Mouse (Mus musculus) thymus, postnatal 0 days (tissue): ENCODE data around the gene Psmb8. TPM values are rescaled to one million over a fixed set of nuclear protein-coding genes. Genes with fewer than 3 reads are reported as not detected.

Source experiments
- DNase-seq: peaks from one replicate; pipeline ENCODE4 v3.0.0-alpha.2; 2015; ENCODE audit warnings: low spot score
- polyA plus RNA-seq: library from polyadenylated mRNA; unstranded; fragments of >200 nt; fragmentation: Nextera tagmentation; extraction: Ambion mirVana; gene quantifications from 2 replicates; pipeline ENCODE4 v1.2.1, GENCODE M21; 2015

Psmb8 gene
- polyA plus RNA-seq, 1 experiment from 2014 or later, result 899 TPM

DNA sequence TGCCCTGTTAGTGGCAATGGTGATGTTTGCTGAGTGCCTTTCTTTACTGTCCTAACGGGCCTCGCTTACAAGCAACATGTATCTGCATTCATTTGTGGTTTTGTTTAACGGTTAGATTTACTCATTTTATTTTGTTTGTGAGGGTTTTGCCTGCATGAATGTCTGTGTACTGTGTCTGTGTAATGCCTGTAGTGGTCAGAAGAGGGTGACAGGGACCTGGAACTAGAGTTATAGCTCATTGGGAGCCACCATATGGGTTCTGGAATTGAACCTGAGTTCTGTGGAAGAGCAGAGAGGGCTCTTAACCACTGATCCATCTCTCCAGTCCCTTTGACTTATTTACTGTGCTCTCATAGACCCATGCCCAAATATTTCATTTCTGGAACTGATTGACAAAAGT lies 49.5 kb downstream of the Psmb8 start:
- no peak for DNase-seq

DNA sequence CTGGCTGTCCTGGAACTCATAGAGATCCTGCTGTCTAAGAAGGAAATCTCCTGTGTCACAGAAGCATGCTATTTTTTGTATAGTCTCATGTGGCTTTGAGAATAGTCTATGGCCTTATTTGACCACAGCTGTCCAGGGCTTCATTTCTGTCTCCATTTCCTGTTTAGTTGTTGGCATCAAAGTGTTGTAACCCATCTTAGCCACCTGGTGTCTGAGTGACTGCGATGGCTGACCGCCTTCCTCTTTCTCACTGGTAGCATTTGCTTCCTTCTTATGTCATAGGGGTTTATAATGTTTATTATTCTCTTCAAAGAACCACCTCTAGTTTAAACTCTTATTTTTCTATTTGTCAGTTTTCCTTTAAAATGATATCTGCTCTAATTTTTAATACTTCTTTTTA lies 51.2 kb downstream of the Psmb8 start:
- DNase-seq, result no peak

DNA sequence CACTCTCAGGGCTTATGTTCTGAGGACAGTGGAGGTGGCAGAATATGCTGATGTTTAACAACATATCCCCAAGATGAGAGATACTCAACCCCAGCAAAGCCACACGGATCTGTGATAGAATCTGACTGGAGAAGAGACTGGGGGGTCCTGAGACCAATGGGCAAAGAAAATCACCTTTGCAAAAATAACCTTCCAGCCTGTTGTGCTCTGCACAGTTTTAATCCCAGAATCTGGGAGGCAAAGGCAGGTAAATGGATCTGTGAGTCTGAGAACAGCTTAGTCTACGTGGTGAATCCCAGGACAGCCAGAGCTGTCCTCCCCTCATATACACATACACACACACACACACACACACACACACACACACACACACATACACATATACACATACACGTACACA lies 51.8 kb downstream of the Psmb8 start:
- no peak for DNase-seq

DNA sequence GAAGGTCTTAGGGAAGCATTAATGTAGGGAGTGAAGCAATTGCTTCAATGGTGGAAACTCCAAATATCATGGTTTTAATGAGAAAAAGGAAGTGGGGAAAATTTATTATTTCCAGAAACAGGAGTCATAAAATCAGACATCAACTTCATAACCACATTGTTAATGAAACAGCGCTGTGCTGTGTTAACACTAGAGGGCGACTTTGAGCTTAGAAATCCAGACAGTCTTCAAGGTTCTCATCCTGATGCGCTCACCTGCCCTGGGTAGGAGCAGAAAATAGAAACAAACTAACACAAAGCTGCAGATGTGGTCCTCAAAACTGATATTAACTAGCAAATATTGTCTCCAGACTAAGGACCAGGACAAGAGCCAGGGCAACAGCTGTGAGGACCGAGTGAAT lies 52.4 kb downstream of the Psmb8 start:
- DNase-seq, result peak; percentile 70

Other genes with a start within 250 kb of the Psmb8 start
- 13.3 and 15.8 TPM in 2 replicates for gene B3galt4, start 246.2 kb upstream of the Psmb8 start, polyA plus RNA-seq
- gene Vps52, start 241.9 kb upstream of the Psmb8 start, polyA plus RNA-seq, result 43.6 and 46.1 TPM in 2 replicates
- gene Rps18, start 241.7 kb upstream of the Psmb8 start, polyA plus RNA-seq, result 2,265 and 2,338 TPM in 2 replicates
- gene H2-K1, start 197.4 kb upstream of the Psmb8 start, polyA plus RNA-seq, result 528 and 569 TPM in 2 replicates
- 14.5 and 20.9 TPM in 2 replicates for gene Ring1, start 173.0 kb upstream of the Psmb8 start, polyA plus RNA-seq
- 77.4 and 82.2 TPM in 2 replicates for gene H2-Ke6, start 169.7 kb upstream of the Psmb8 start, polyA plus RNA-seq
- gene Slc39a7, start 166.0 kb upstream of the Psmb8 start, polyA plus RNA-seq, result 90.5 and 96.5 TPM in 2 replicates
- 47.1 and 48.9 TPM in 2 replicates for gene Rxrb, start 165.9 kb upstream of the Psmb8 start, polyA plus RNA-seq
- 1.1 and 1.5 TPM in 2 replicates for gene Col11a2, start 158.3 kb upstream of the Psmb8 start, polyA plus RNA-seq
- gene H2-Oa, start 105.4 kb upstream of the Psmb8 start, polyA plus RNA-seq, result 55.0 and 57.1 TPM in 2 replicates
- 113 and 114 TPM in 2 replicates for gene H2-DMa, start 78.2 kb upstream of the Psmb8 start, polyA plus RNA-seq
- gene Brd2, start 75.1 kb upstream of the Psmb8 start, polyA plus RNA-seq, result 98.3 and 107 TPM in 2 replicates
- 57.8 and 62.9 TPM in 2 replicates for gene H2-DMb2, start 54.4 kb upstream of the Psmb8 start, polyA plus RNA-seq
- 39.8 and 42.2 TPM in 2 replicates for gene H2-DMb1, start 44.6 kb upstream of the Psmb8 start, polyA plus RNA-seq
- 81.6 and 87.3 TPM in 2 replicates for gene Tap1, start 10.2 kb upstream of the Psmb8 start, polyA plus RNA-seq
- 251 and 261 TPM in 2 replicates for gene Psmb9, start 10.0 kb upstream of the Psmb8 start, polyA plus RNA-seq
- 140 and 153 TPM in 2 replicates for gene Tap2, start 5.8 kb downstream of the Psmb8 start, polyA plus RNA-seq
- 2.6 and 2.8 TPM in 2 replicates for gene H2-Ob, start 41.2 kb downstream of the Psmb8 start, polyA plus RNA-seq
- 1,510 and 1,544 TPM in 2 replicates for gene H2-Ab1, start 60.0 kb downstream of the Psmb8 start, polyA plus RNA-seq
- 991 and 995 TPM in 2 replicates for gene H2-Aa, start 90.1 kb downstream of the Psmb8 start, polyA plus RNA-seq
- 574 and 589 TPM in 2 replicates for gene H2-Eb1, start 108.1 kb downstream of the Psmb8 start, polyA plus RNA-seq
- gene H2-Eb2, start 127.9 kb downstream of the Psmb8 start, polyA plus RNA-seq, result 2.3 and 3.1 TPM in 2 replicates
- gene Btnl2, start 157.1 kb downstream of the Psmb8 start, polyA plus RNA-seq, result 0.22 and 0.27 TPM in 2 replicates
- gene Btnl1, start 179.4 kb downstream of the Psmb8 start, polyA plus RNA-seq, result 0.27 and 0.29 TPM in 2 replicates
- gene BC051142, start 201.1 kb downstream of the Psmb8 start, polyA plus RNA-seq, result 0.71 and 0.94 TPM in 2 replicates